Mouse (Mus musculus): Measurements from ENCODE around the gene Cfap61. TPM values are rescaled to one million over a fixed set of nuclear protein-coding genes. Genes with fewer than 3 reads are reported as not detected.

The Cfap61 gene
- polyA plus RNA-seq, 1 experiment, result not detected

GRCm38 (mm10) chr2:146218161-146218691, 283.6 kb downstream of the Cfap61 start:
- Histone ChIP-seq H3K4me3 (ENCODE audit: insufficient read depth, low read depth, low read length) (no peak overlapping the region), H3K27ac (ENCODE audit: insufficient read depth, low read depth, low read length) (no peak overlapping the region), H3K4me1 (ENCODE audit: control insufficient read depth, insufficient read depth, low read length) (peaks cover 27% of the 10 kb centered on the region)
- WGBS, result 22% methylated on average over 40 of the region's 40 CpGs
- TF ChIP-seq CTCF (IDR thresholded peaks at IDR 0.05; ENCODE audit: insufficient read depth, low read depth, low read length) (no peak), POLR2A (IDR thresholded peaks at IDR 0.05; ENCODE audit: insufficient read depth, low read depth, low read length) (no peak)

- TF ChIP-seq POLR2A (IDR thresholded peaks at IDR 0.05; ENCODE audit: insufficient read depth, low read depth, low read length) (no peak), CTCF (IDR thresholded peaks at IDR 0.05; ENCODE audit: insufficient read depth, low read depth, low read length) (no peak)
- Histone ChIP-seq H3K27ac (ENCODE audit: insufficient read depth, low read depth, low read length) (no peak overlapping the region), H3K4me1 (ENCODE audit: control insufficient read depth, insufficient read depth, low read length) (peaks cover 31% of the 10 kb centered on the region), H3K4me3 (ENCODE audit: insufficient read depth, low read depth, low read length) (no peak overlapping the region)
- WGBS, result 58% methylated on average over 19 of the region's 19 CpGs
Observed at GRCm38 (mm10) chr2:146218881-146219535, 284.4 kb downstream of the Cfap61 start.

- WGBS, result 50% methylated on average over 11 of the region's 11 CpGs
- Histone ChIP-seq H3K27ac (ENCODE audit: insufficient read depth, low read depth, low read length) (no peak overlapping the region), H3K4me3 (ENCODE audit: insufficient read depth, low read depth, low read length) (no peak overlapping the region), H3K4me1 (ENCODE audit: control insufficient read depth, insufficient read depth, low read length) (peaks cover 29% of the 10 kb centered on the region)
- no peak for TF ChIP-seq POLR2A (IDR thresholded peaks at IDR 0.05; ENCODE audit: insufficient read depth, low read depth, low read length)
- no peak for TF ChIP-seq CTCF (IDR thresholded peaks at IDR 0.05; ENCODE audit: insufficient read depth, low read depth, low read length)
Observed at GRCm38 (mm10) chr2:146219791-146220190, 285.2 kb downstream of the Cfap61 start.

- H3K4me1 ChIP-seq (ENCODE audit: control insufficient read depth, insufficient read depth, low read length), result peaks cover 29% of the 10 kb centered on the region
- 0 out of 2 replicates have a peak overlapping the region, but pooled peaks have one; percentile 18 for H3K27ac ChIP-seq (ENCODE audit: insufficient read depth, low read depth, low read length)
- TF ChIP-seq POLR2A (IDR thresholded peaks at IDR 0.05; ENCODE audit: insufficient read depth, low read depth, low read length) (no peak), CTCF (IDR thresholded peaks at IDR 0.05; ENCODE audit: insufficient read depth, low read depth, low read length) (no peak)
- peak overlapping the region; percentile 53 for H3K4me3 ChIP-seq (ENCODE audit: insufficient read depth, low read depth, low read length)
- WGBS, result 11% methylated on average over 24 of the region's 24 CpGs
Observed at GRCm38 (mm10) chr2:146220591-146221075, 286.0 kb downstream of the Cfap61 start.

- under 1% methylated on average over 82 of the region's 86 CpGs for WGBS
- H3K4me1 ChIP-seq (ENCODE audit: control insufficient read depth, insufficient read depth, low read length), result peaks cover 29% of the 10 kb centered on the region
- H3K27ac ChIP-seq (ENCODE audit: insufficient read depth, low read depth, low read length), result peak within 1 kb of the TSS; percentile 71
- TF ChIP-seq POLR2A (IDR thresholded peaks at IDR 0.05; ENCODE audit: insufficient read depth, low read depth, low read length) (no peak), CTCF (IDR thresholded peaks at IDR 0.05; ENCODE audit: insufficient read depth, low read depth, low read length) (no peak)
- H3K4me3 ChIP-seq (ENCODE audit: insufficient read depth, low read depth, low read length), result peak within 1 kb of the TSS; percentile 53
Observed at GRCm38 (mm10) chr2:146221076-146221928, 286.7 kb downstream of the Cfap61 start, which contains the start of gene Insm1. Gene Insm1, plus strand, starts transcription at chr2:146221921.

DNA sequence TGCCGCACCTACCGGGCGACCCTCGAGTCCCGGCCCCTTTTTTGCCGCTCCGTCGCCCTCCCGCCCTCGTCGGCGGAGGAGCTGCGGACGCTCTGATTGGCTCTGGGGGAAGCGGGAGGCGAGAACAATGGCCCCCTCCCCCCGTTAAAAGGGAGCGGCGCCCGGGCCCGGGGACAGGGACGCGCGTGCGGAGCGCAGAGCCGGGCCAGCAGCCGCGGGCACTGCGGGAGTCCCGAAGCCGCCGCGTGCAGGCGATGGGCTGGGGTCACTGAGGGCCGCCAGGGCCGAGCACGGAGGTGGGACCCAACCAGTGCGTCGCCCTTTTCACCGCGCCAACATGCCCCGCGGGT, 287.3 kb downstream of the Cfap61 start:
- Histone ChIP-seq H3K4me1 (ENCODE audit: control insufficient read depth, insufficient read depth, low read length) (peaks cover 29% of the 10 kb centered on the region), H3K27ac (ENCODE audit: insufficient read depth, low read depth, low read length) (peak overlapping the region; percentile 71), H3K4me3 (ENCODE audit: insufficient read depth, low read depth, low read length) (peak overlapping the region; percentile 53)
- WGBS, result 2% methylated on average over 44 of the region's 44 CpGs
- TF ChIP-seq POLR2A (IDR thresholded peaks at IDR 0.05; ENCODE audit: insufficient read depth, low read depth, low read length) (peak; percentile 77), CTCF (IDR thresholded peaks at IDR 0.05; ENCODE audit: insufficient read depth, low read depth, low read length) (no peak)

- Histone ChIP-seq H3K27ac (ENCODE audit: insufficient read depth, low read depth, low read length) (peak overlapping the region; percentile 71), H3K4me1 (ENCODE audit: control insufficient read depth, insufficient read depth, low read length) (peaks cover 23% of the 10 kb centered on the region), H3K4me3 (ENCODE audit: insufficient read depth, low read depth, low read length) (peak overlapping the region; percentile 53)
- TF ChIP-seq POLR2A (IDR thresholded peaks at IDR 0.05; ENCODE audit: insufficient read depth, low read depth, low read length), result no peak; the same call in 1 of the 2 replicates
- no peak for TF ChIP-seq CTCF (IDR thresholded peaks at IDR 0.05; ENCODE audit: insufficient read depth, low read depth, low read length)
- WGBS, result 4% methylated on average over 132 of the region's 133 CpGs
Observed at GRCm38 (mm10) chr2:146222279-146223175, 287.9 kb downstream of the Cfap61 start.
